Mouse (Mus musculus) cerebellum, adult 18-20 months (tissue): ENCODE data around the gene Cacna1e.

ENCODE experiments used
- DNase-seq, 2 experiments: peaks; one replicate each; pipeline ENCODE4 v3.0.0; 2021

The Cacna1e gene

GRCm38 (mm10) chr1:154779908-154780514, 104.3 kb downstream of the Cacna1e start:
- no peak for DNase-seq

GRCm38 (mm10) chr1:154776344-154776743, 108.0 kb downstream of the Cacna1e start:
- no peak for DNase-seq

- DNase-seq: no peak
Measured at GRCm38 (mm10) chr1:154774468-154774867, 109.8 kb downstream of the Cacna1e start.

- DNase-seq: peak in 1 of 2 experiments; percentile 40
Measured at GRCm38 (mm10) chr1:154771111-154771510, 113.2 kb downstream of the Cacna1e start.

- DNase-seq: no peak
Measured at GRCm38 (mm10) chr1:154770542-154770941, 113.8 kb downstream of the Cacna1e start.

- DNase-seq: no peak
Measured at GRCm38 (mm10) chr1:154763132-154763531, 121.2 kb downstream of the Cacna1e start.

GRCm38 (mm10) chr1:154752081-154752480, 132.2 kb downstream of the Cacna1e start:
- DNase-seq: no peak

GRCm38 (mm10) chr1:154748531-154748930, 135.8 kb downstream of the Cacna1e start:
- DNase-seq: no peak

- no peak for DNase-seq
Measured at GRCm38 (mm10) chr1:154745241-154745640, 139.1 kb downstream of the Cacna1e start.

GRCm38 (mm10) chr1:154730411-154730961, 153.8 kb downstream of the Cacna1e start:
- DNase-seq: no peak

GRCm38 (mm10) chr1:154729269-154729980, 154.9 kb downstream of the Cacna1e start:
- DNase-seq: peak; percentile 85 to 86

- DNase-seq: no peak
Measured at GRCm38 (mm10) chr1:154728682-154729081, 155.6 kb downstream of the Cacna1e start.

GRCm38 (mm10) chr1:154727696-154728095, 156.6 kb downstream of the Cacna1e start:
- no peak for DNase-seq

- DNase-seq: peak; percentile 67 to 70
Measured at GRCm38 (mm10) chr1:154726361-154727161, 157.7 kb downstream of the Cacna1e start.

GRCm38 (mm10) chr1:154725356-154726320, 158.7 kb downstream of the Cacna1e start:
- DNase-seq: no peak

GRCm38 (mm10) chr1:154723537-154724286, 160.6 kb downstream of the Cacna1e start:
- no peak for DNase-seq

- no peak for DNase-seq
Measured at GRCm38 (mm10) chr1:154723078-154723477, 161.2 kb downstream of the Cacna1e start.

GRCm38 (mm10) chr1:154715596-154715995, 168.7 kb downstream of the Cacna1e start:
- DNase-seq: no peak

- no peak for DNase-seq
Measured at GRCm38 (mm10) chr1:154712747-154713146, 171.6 kb downstream of the Cacna1e start.

GRCm38 (mm10) chr1:154707584-154708290, 176.6 kb downstream of the Cacna1e start:
- no peak for DNase-seq

GRCm38 (mm10) chr1:154706974-154707373, 177.3 kb downstream of the Cacna1e start:
- no peak for DNase-seq
